7 mouse cellular contexts compared by ENCODE assay signal in genomic region chr2:172933631-172934419, GRCm38 (mm10). TPM values are rescaled to one million over a fixed set of nuclear protein-coding genes. Genes with fewer than 3 reads are reported as not detected.
DNase-seq lines count a peak whose midpoint lies in the region; ATAC-seq lines count a peak whose summit lies in the region.

No protein-coding gene starts in this region.

- peak; percentile 54 for DNase-seq in embryo, embryonic 11.5 days (ENCODE audit: low read depth, low spot score)
- peak; percentile 49 for DNase-seq in heart, postnatal 4 days
- peak; percentile 78 for DNase-seq in midbrain, embryonic 14.5 days
- DNase-seq in B cell, adult 2 months: no peak
- DNase-seq in frontal cortex, postnatal 10 days (ENCODE audit: low spot score in 2 of 2): no peak

- peaks cover 97% of the 10 kb centered on the region for H3K4me1 ChIP-seq in limb, embryonic 13.5 days
- H3K4me1 ChIP-seq in midbrain, embryonic 14.5 days (ENCODE audit: control insufficient read depth, insufficient read depth, low read length): peaks cover 29% of the 10 kb centered on the region

- peaks cover 4% of the 10 kb centered on the region; the same call in 1 of the 2 replicates for H3K27me3 ChIP-seq in limb, embryonic 13.5 days
- H3K27me3 ChIP-seq in midbrain, embryonic 14.5 days (ENCODE audit: control insufficient read depth, insufficient read depth, low read length): peaks cover 41% of the 10 kb centered on the region

- 1% methylated on average over 34 of the region's 34 CpGs for WGBS in limb, embryonic 13.5 days
- WGBS in midbrain, embryonic 14.5 days: 1% methylated on average over 34 of the region's 34 CpGs

- peak; percentile 28 for ATAC-seq in activated CD4-positive, CD25-positive, alpha-beta regulatory T cell, adult 4 months
- peak; percentile 37 for ATAC-seq in limb, embryonic 13.5 days (ENCODE audit: low FRiP score, low read depth)
- ATAC-seq in midbrain, embryonic 14.5 days (ENCODE audit: low FRiP score, low TSS enrichment): peak; percentile 44

- H3K27ac ChIP-seq in limb, embryonic 13.5 days: peak overlapping the region; percentile 73
- H3K27ac ChIP-seq in midbrain, embryonic 14.5 days (replicated peaks; ENCODE audit: low read depth, low read length): peak overlapping the region; percentile 67

- no peaks in the 10 kb centered on the region for H3K36me3 ChIP-seq in limb, embryonic 13.5 days
- no peaks in the 10 kb centered on the region for H3K36me3 ChIP-seq in midbrain, embryonic 14.5 days (ENCODE audit: control insufficient read depth, insufficient read depth, low read length)

- H3K4me3 ChIP-seq in limb, embryonic 13.5 days: peak overlapping the region; percentile 31
- peak overlapping the region; percentile 22 for H3K4me3 ChIP-seq in midbrain, embryonic 14.5 days (replicated peaks; ENCODE audit: low read depth, low read length)

- H3K9me3 ChIP-seq in limb, embryonic 13.5 days: no peaks in the 10 kb centered on the region
- H3K9me3 ChIP-seq in midbrain, embryonic 14.5 days (ENCODE audit: control insufficient read depth, low read length): no peaks in the 10 kb centered on the region

- 0 out of 2 replicates have a peak overlapping the region, but pooled peaks have one; percentile 1 for H3K9ac ChIP-seq in limb, embryonic 13.5 days
- H3K9ac ChIP-seq in midbrain, embryonic 14.5 days (replicated peaks; ENCODE audit: low read length): peak overlapping the region; percentile 12; the same call in 1 of the 2 replicates

- peak overlapping the region; percentile 97 for H3K4me2 ChIP-seq in limb, embryonic 13.5 days (replicated peaks)
- peak overlapping the region; percentile 56 for H3K4me2 ChIP-seq in midbrain, embryonic 14.5 days (ENCODE audit: low read length)

RNA-seq across cellular contexts. Expression of gene Bmp7, which starts 6.3 kb away (rescaled TPM):
- 10 to 100 TPM; 11.5 to 17.0 TPM for polyA plus RNA-seq in activated CD4-positive, CD25-positive, alpha-beta regulatory T cell, adult 4 months (2017; shearing (Covaris generic))
- total RNA-seq in heart, postnatal 4 days (2021): 10 to 100 TPM; 16.1 to 20.1 TPM
- 32.5 and 33.7 TPM in 2 replicates for polyA plus RNA-seq in limb, embryonic 13.5 days (2015; fragmentation: Nextera tagmentation; extraction: Ambion mirVana)
- polyA plus RNA-seq in midbrain, embryonic 14.5 days (2014; fragmentation: Nextera tagmentation; extraction: Ambion mirVana): 3.1 and 13.2 TPM in 2 replicates

RNA-seq across cellular contexts. Expression of gene Spo11, which starts 43.7 kb away (rescaled TPM):
- polyA plus RNA-seq in activated CD4-positive, CD25-positive, alpha-beta regulatory T cell, adult 4 months (2017; shearing (Covaris generic)): 1 to 10 TPM; 3.5 to 5.2 TPM
- total RNA-seq in heart, postnatal 4 days (2021): not detected
- 1.4 and 1.5 TPM in 2 replicates for polyA plus RNA-seq in limb, embryonic 13.5 days (2015; fragmentation: Nextera tagmentation; extraction: Ambion mirVana)
- polyA plus RNA-seq in midbrain, embryonic 14.5 days (2014; fragmentation: Nextera tagmentation; extraction: Ambion mirVana): 0.68 TPM in 1 of 2 replicates, not detected in the other

Comparison
In these comparisons a context has a peak if more than half of its experiments do, and no peak if none do; other contexts are left out.
1. DNase-seq: peak in embryo, embryonic 11.5 days (single experiment), heart, postnatal 4 days (single experiment) and midbrain, embryonic 14.5 days (single experiment); none in B cell, adult 2 months (0 of 2) and frontal cortex, postnatal 10 days (0 of 2).
2. Peak in every context shown above with its lines, with median percentiles within 50 percentile points of each other: ATAC-seq.